ENCODE assay signal across 17 mouse cellular contexts in genomic region chr13:97681228-97681987, GRCm38 (mm10).
A peak's percentile ranks its signal among the peaks of the same experiment; 100 is the strongest.
DNase-seq lines count a peak whose midpoint lies in the region; ATAC-seq lines count a peak whose summit lies in the region.
"Had no signal": no experiment of that assay in that cellular context is flagged by ENCODE, and none has a peak within 500 bp of the region (broad histone marks: within the 10 kb centered on the region; RNA-seq: fewer than 3 reads in every experiment).

No protein-coding gene starts in this region.

- no peak for DNase-seq in kidney, postnatal 4 days
- peak; percentile 87 for DNase-seq in Muller cell, postnatal 12 days (ENCODE audit: inconsistent ontology term)
- peak; percentile 37 for DNase-seq in thymus, postnatal 0 days (ENCODE audit: low spot score)
- DNase-seq in cerebellum, postnatal 10 days, result no peak
- no peak for DNase-seq in spleen, postnatal 4 days (ENCODE audit: low spot score in 2 of 2)
- DNase-seq: adrenal gland, postnatal 10 days; cerebellum, postnatal 36 days; gastrocnemius, postnatal 14 days had no signal

- no peaks in the 10 kb centered on the region for H3K9me3 ChIP-seq in kidney, embryonic 16.5 days (ENCODE audit: low read length)
- no peaks in the 10 kb centered on the region for H3K9me3 ChIP-seq in embryonic facial prominence, embryonic 13.5 days
- H3K9me3 ChIP-seq: kidney, embryonic 15.5 days; limb, embryonic 13.5 days had no signal

- no peak overlapping the region for H3K27ac ChIP-seq in kidney, embryonic 16.5 days (ENCODE audit: low read length)
- H3K27ac ChIP-seq in embryonic facial prominence, embryonic 13.5 days, result 0 out of 2 replicates have a peak overlapping the region, but pooled peaks have one; percentile 44
- H3K27ac ChIP-seq: kidney, embryonic 15.5 days; limb, embryonic 13.5 days had no signal

- no peak overlapping the region for H3K9ac ChIP-seq in kidney, embryonic 16.5 days (replicated peaks; ENCODE audit: low read length)
- no peak overlapping the region for H3K9ac ChIP-seq in embryonic facial prominence, embryonic 13.5 days
- H3K9ac ChIP-seq: kidney, embryonic 15.5 days; limb, embryonic 13.5 days had no signal

- ATAC-seq in kidney, embryonic 16.5 days (ENCODE audit: low FRiP score, low TSS enrichment), result peak; percentile 19; the same call in 1 of the 2 replicates
- no peak for ATAC-seq in embryonic facial prominence, embryonic 13.5 days (ENCODE audit: insufficient number of reproducible peaks, insufficient read depth, low FRiP score, low TSS enrichment, low read depth)
- ATAC-seq: lung, postnatal 0 days had no signal

- H3K4me3 ChIP-seq in kidney, embryonic 16.5 days (ENCODE audit: low read length), result no peak overlapping the region
- no peak overlapping the region for H3K4me3 ChIP-seq in embryonic facial prominence, embryonic 13.5 days
- H3K4me3 ChIP-seq: erythroblast, embryonic 14.5 days; kidney, embryonic 15.5 days; limb, embryonic 13.5 days had no signal

- H3K4me1 ChIP-seq in kidney, embryonic 16.5 days (ENCODE audit: insufficient read depth, low read length), result peaks cover 8% of the 10 kb centered on the region
- peaks cover 19% of the 10 kb centered on the region for H3K4me1 ChIP-seq in embryonic facial prominence, embryonic 13.5 days

- H3K4me2 ChIP-seq in kidney, embryonic 16.5 days (replicated peaks; ENCODE audit: low read depth, low read length), result no peak overlapping the region
- H3K4me2 ChIP-seq in embryonic facial prominence, embryonic 13.5 days, result no peak overlapping the region
- H3K4me2 ChIP-seq: heart, embryonic 11.5 days; kidney, embryonic 15.5 days; limb, embryonic 13.5 days; midbrain, embryonic 11.5 days had no signal

- 43% methylated on average over 6 of the region's 6 CpGs for WGBS in kidney, embryonic 16.5 days
- 49% methylated on average over 6 of the region's 6 CpGs for WGBS in embryonic facial prominence, embryonic 13.5 days

- H3K27me3 ChIP-seq in kidney, embryonic 16.5 days (ENCODE audit: insufficient read depth, low read length), result no peaks in the 10 kb centered on the region
- no peaks in the 10 kb centered on the region for H3K27me3 ChIP-seq in embryonic facial prominence, embryonic 13.5 days
- H3K27me3 ChIP-seq: CH12.LX; kidney, embryonic 15.5 days; limb, embryonic 13.5 days had no signal

- H3K36me3 ChIP-seq in kidney, embryonic 16.5 days (ENCODE audit: insufficient read depth, low read length), result no peaks in the 10 kb centered on the region
- no peaks in the 10 kb centered on the region for H3K36me3 ChIP-seq in embryonic facial prominence, embryonic 13.5 days
- H3K36me3 ChIP-seq: kidney, embryonic 15.5 days; limb, embryonic 13.5 days had no signal

Comparison
In these comparisons a context has a peak if more than half of its experiments do, and no peak if none do; other contexts are left out.
1. DNase-seq: peak in Muller cell, postnatal 12 days (single experiment) and thymus, postnatal 0 days (single experiment); none in kidney, postnatal 4 days (0 of 2), cerebellum, postnatal 10 days (0 of 2) and spleen, postnatal 4 days (0 of 2).